Mouse (Mus musculus) liver, embryonic 14.5 days (tissue): ENCODE data around the gene Pitpna. TPM values are rescaled to one million over a fixed set of nuclear protein-coding genes. Genes with fewer than 3 reads are reported as not detected.

ENCODE experiments used
- ATAC-seq: fragments of 200-750 bp; cut with Nextera tagmentation; 2 replicates; pipeline ENCODE4 v1.8.0; 2017; ENCODE audit warnings: moderate number of reproducible peaks, mild to moderate bottlenecking, moderate library complexity; ENCODE audit not compliant: insufficient read depth
- DNase-seq, 3 experiments: peaks; one replicate each; pipeline ENCODE4 v3.0.0-alpha.2; 2012 to 2013; ENCODE audit warnings: low read depth in 3 of 3, low spot score in 3 of 3
- H3K27ac ChIP-seq: fragments of 300-500 bp; sonication (generic); 2 replicates; pipeline ENCODE4 v1.5.1; 2014; ENCODE audit warnings: moderate library complexity, mild to moderate bottlenecking, control low read depth, inconsistent platforms
- H3K27me3 ChIP-seq: fragments of 300-500 bp; sonication (generic); 2 replicates; pipeline ENCODE4 v1.6.1; 2014; ENCODE audit warnings: mild to moderate bottlenecking, low read length, moderate library complexity; ENCODE audit not compliant: control insufficient read depth, insufficient read depth
- H3K36me3 ChIP-seq: fragments of 300-500 bp; sonication (generic); replicated peaks from 2 replicates; pipeline ENCODE4 v1.6.1; 2014; ENCODE audit warnings: low read depth; ENCODE audit not compliant: control insufficient read depth, insufficient read depth
- H3K4me1 ChIP-seq, 2 experiments: fragments of 200-500 bp in 1 of 2; fragments of 300-500 bp in 1 of 2; sonication (generic) in 1 of 2; replicated peaks; 2 replicates each; pipeline ENCODE4 v1.6.1; 2012 to 2014; ENCODE audit warnings: antibody characterized with exemption in 1 of 2, inconsistent platforms in 1 of 2, low read length in 1 of 2; ENCODE audit not compliant: control insufficient read depth in 2 of 2, insufficient read depth in 2 of 2
- H3K4me2 ChIP-seq: fragments of 300-500 bp; sonication (generic); 2 replicates; pipeline ENCODE4 v1.6.1; 2014; ENCODE audit warnings: low read depth, mild to moderate bottlenecking, control low read depth, moderate library complexity
- H3K4me3 ChIP-seq, 2 experiments: fragments of 200-500 bp in 1 of 2; fragments of 300-500 bp in 1 of 2; sonication (generic) in 1 of 2; 2 replicates each; pipeline ENCODE4 v1.5.1; 2012 to 2014; ENCODE audit warnings: low read depth in 2 of 2, low read length in 2 of 2, mild to moderate bottlenecking in 2 of 2, control low read depth in 1 of 2, inconsistent platforms in 1 of 2, moderate library complexity in 1 of 2; ENCODE audit not compliant: insufficient read depth in 1 of 2
- H3K9ac ChIP-seq: fragments of 300-500 bp; sonication (generic); replicated peaks from 2 replicates; pipeline ENCODE4 v1.6.1; 2014; ENCODE audit warnings: mild to moderate bottlenecking, control low read depth, moderate library complexity
- H3K9me3 ChIP-seq: fragments of 300-500 bp; sonication (generic); 2 replicates; pipeline ENCODE4 v1.6.1; 2016; ENCODE audit warnings: low read length, mixed read lengths; ENCODE audit not compliant: control insufficient read depth
- CTCF ChIP-seq: IDR thresholded peaks from 2 replicates; pipeline ENCODE4 v1.5.1; 2016; ENCODE audit warnings: antibody characterized with exemption, low read depth, control low read depth
- EP300 ChIP-seq: IDR thresholded peaks from 2 replicates; pipeline ENCODE4 v1.6.1; 2016; ENCODE audit warnings: antibody characterized with exemption, low read depth
- WGBS: fragments of 180-500 bp; shearing (Covaris S2); extraction: QIAGEN DNeasy Blood & Tissue Kit; methylation state at CpG from one replicate; pipeline ENCODE4 v1.1.7; 2014; ENCODE audit not compliant: insufficient replicate concordance; 5-methylcytosine and 5-hydroxymethylcytosine counted together
- polyA plus RNA-seq, 2 experiments: library from polyadenylated mRNA; depleted of rRNA in 1 of 2; stranded (reverse) in 1 of 2; unstranded in 1 of 2; fragments of >200 nt; fragmentation: Nextera tagmentation in 1 of 2; extraction: Ambion mirVana in 1 of 2; gene quantifications; 2 replicates each; pipeline versions ENCODE4 v1.2.1 to v1.2.3; 2012 to 2014

Gene Pitpna
- polyA plus RNA-seq, 2 experiments: 25.5 to 32.3 TPM

DNA sequence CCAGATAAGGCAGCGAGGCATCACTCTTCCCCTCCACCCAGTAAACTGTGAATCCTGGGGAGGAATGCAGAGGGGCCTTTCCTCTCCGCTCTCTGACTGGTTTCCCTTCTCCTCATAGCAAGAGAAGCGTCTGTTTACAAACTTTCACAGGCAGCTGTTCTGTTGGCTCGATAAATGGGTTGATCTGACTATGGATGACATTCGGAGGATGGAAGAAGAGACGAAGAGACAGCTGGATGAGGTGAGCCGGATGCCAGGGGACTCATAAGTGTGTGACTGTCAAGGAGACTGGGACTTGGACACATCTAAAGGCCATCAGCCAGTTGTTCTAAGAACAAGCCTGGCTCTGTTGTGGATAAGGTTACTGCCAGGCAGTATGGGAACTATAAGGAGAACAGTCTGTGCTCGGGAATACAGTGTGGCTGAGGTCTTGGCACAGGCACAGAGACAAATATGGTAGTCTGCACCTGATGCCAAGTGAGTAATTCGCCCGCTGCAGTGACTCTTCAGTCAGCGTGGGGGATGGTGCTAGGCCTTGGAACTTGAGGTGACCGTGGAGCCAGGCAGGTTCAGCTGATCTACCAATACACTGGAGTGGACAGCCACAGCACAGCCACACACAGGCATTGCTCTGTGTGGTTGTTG lies 32.4 kb downstream of the Pitpna start:
- H3K9me3 ChIP-seq: no peaks in the 10 kb centered on the region
- H3K27ac ChIP-seq: no peak overlapping the region
- no peak overlapping the region for H3K4me2 ChIP-seq
- H3K4me1 ChIP-seq: peaks cover 0 to 10% of the 10 kb centered on the region in 2 experiments; a peak in 2 of 4 replicates
- no peak for TF ChIP-seq CTCF
- no peak for TF ChIP-seq EP300
- DNase-seq (no peak), ATAC-seq (no peak)
- no peaks in the 10 kb centered on the region for H3K27me3 ChIP-seq
- 81% methylated on average over 12 of the region's 12 CpGs for WGBS
- H3K36me3 ChIP-seq: peaks cover 6% of the 10 kb centered on the region
- H3K9ac ChIP-seq: no peak overlapping the region
- no peak overlapping the region for H3K4me3 ChIP-seq

DNA sequence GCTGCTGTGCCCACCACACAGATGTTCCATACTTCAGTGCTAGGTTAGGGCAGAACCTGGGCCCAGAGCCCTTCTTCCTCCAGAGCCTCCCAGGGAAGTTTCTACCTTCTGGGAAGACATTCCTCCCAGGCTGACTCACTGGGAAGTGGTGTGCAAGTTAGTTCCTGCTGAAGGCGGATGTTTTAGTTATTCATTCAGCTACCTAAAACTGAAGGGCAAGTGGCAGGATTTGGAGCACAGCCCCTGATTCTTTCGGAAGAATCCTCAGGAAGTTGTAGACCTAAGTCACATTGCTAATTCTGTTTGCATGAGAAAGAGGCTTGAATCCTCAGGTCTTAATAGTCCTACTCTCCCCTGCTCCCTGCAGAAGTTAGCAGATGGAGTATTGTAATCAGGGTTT lies 33.5 kb downstream of the Pitpna start:
- no peak overlapping the region for H3K4me3 ChIP-seq
- no peaks in the 10 kb centered on the region for H3K27me3 ChIP-seq
- TF ChIP-seq EP300 (no peak), CTCF (no peak)
- ATAC-seq (no peak), DNase-seq (no peak)
- no peak overlapping the region for H3K27ac ChIP-seq
- no peak overlapping the region for H3K9ac ChIP-seq
- H3K9me3 ChIP-seq: no peaks in the 10 kb centered on the region
- H3K4me1 ChIP-seq: peaks cover 0 to 10% of the 10 kb centered on the region in 2 experiments; a peak in 2 of 4 replicates
- H3K4me2 ChIP-seq: no peak overlapping the region
- 73% methylated on average over 2 of the region's 2 CpGs for WGBS
- peaks cover 12% of the 10 kb centered on the region for H3K36me3 ChIP-seq

DNA sequence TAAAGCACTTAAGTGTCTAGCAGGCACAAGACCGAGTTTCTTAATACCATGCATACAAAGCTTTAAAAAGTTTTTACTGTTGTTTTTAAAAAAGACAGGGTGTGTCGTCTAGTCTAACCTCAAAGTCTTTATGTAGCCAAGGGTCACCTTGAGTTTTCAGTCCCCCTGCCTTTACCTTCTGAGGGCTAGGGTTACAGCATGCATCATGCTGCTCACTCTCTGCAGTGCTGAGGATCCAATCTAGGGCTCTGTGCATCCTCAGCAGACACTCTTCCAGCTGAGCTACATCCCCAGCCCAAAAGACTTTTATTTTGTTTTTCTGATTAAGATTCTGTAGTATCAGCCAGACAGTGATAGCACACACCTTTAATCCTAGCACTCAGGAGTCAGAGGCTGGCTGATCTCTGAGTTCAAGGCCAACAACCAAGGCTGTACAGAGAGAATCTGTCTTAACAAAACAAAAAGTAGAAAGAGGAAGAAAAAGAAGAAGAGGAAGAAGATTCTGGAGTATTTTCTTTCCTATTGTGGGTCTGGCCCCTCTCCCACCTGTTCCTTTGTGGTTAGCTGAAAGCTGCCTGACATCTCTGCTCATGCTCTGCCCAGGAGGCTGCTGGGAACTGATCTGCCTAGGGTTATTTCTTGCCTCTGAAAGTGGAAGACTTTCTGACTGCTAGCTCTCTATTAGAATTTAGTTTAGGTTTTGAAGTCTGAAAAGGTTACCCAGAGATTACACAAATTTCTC lies 34.9 kb downstream of the Pitpna start:
- Histone ChIP-seq H3K27me3 (no peaks in the 10 kb centered on the region), H3K27ac (no peak overlapping the region), H3K4me2 (no peak overlapping the region), H3K9ac (no peak overlapping the region), H3K4me3 (no peak overlapping the region), H3K9me3 (no peaks in the 10 kb centered on the region), H3K36me3 (peaks cover 14% of the 10 kb centered on the region), H3K4me1 (peaks cover 0 to 10% of the 10 kb centered on the region in 2 experiments; a peak in 2 of 4 replicates)
- no peak for DNase-seq
- TF ChIP-seq CTCF (no peak), EP300 (no peak)
- WGBS: 66% methylated on average over 2 of the region's 2 CpGs
- no peak for ATAC-seq

GRCm38 (mm10) chr11:75624102-75624554 lies 36.2 kb downstream of the Pitpna start:
- no peak overlapping the region for H3K27ac ChIP-seq
- DNase-seq (no peak), ATAC-seq (no peak)
- WGBS: 11% methylated on average over 2 of the region's 2 CpGs
- no peak overlapping the region for H3K4me2 ChIP-seq
- H3K27me3 ChIP-seq: no peaks in the 10 kb centered on the region
- H3K9ac ChIP-seq: no peak overlapping the region
- H3K9me3 ChIP-seq: no peaks in the 10 kb centered on the region
- no peak overlapping the region for H3K4me3 ChIP-seq
- H3K4me1 ChIP-seq: peaks cover 0 to 10% of the 10 kb centered on the region in 2 experiments; a peak in 2 of 4 replicates
- TF ChIP-seq CTCF (no peak), EP300 (no peak)
- peaks cover 14% of the 10 kb centered on the region for H3K36me3 ChIP-seq

GRCm38 (mm10) chr11:75625820-75626219 lies 37.9 kb downstream of the Pitpna start:
- Histone ChIP-seq H3K9ac (no peak overlapping the region), H3K36me3 (peaks cover 11% of the 10 kb centered on the region), H3K27me3 (no peaks in the 10 kb centered on the region), H3K4me2 (no peak overlapping the region), H3K27ac (no peak overlapping the region), H3K9me3 (no peaks in the 10 kb centered on the region), H3K4me3 (no peak overlapping the region), H3K4me1 (peaks cover 3 to 15% of the 10 kb centered on the region in 2 experiments; a peak in 3 of 4 replicates)
- ATAC-seq (no peak), DNase-seq (no peak)
- 83% methylated on average over 4 of the region's 4 CpGs for WGBS
- TF ChIP-seq EP300 (no peak), CTCF (no peak)
